Mouse (Mus musculus) intestine, embryonic 16.5 days (tissue): ENCODE measurements around the gene Nagpa. TPM values are rescaled to one million over a fixed set of nuclear protein-coding genes. Genes with fewer than 3 reads are reported as not detected.

Source experiments
- ATAC-seq: fragments of 200-750 bp; cut with Nextera tagmentation; 2 replicates; pipeline ENCODE4 v1.8.0; 2017; ENCODE audit warnings: moderate TSS enrichment, moderate library complexity
- H3K27ac ChIP-seq: fragments of 300-500 bp; sonication (generic); 2 replicates; pipeline ENCODE4 v1.5.1; 2014; ENCODE audit warnings: mild to moderate bottlenecking, low read length
- H3K27me3 ChIP-seq: fragments of 300-500 bp; sonication (generic); replicated peaks from 2 replicates; pipeline ENCODE4 v1.6.1; 2014; ENCODE audit warnings: low read length, control low read depth, mixed read lengths; ENCODE audit not compliant: control insufficient read depth, insufficient read depth
- H3K36me3 ChIP-seq: fragments of 300-500 bp; sonication (generic); 2 replicates; pipeline ENCODE4 v1.6.1; 2014; ENCODE audit warnings: low read length, control low read depth; ENCODE audit not compliant: control insufficient read depth, insufficient read depth
- H3K4me1 ChIP-seq: fragments of 300-500 bp; sonication (generic); 2 replicates; pipeline ENCODE4 v1.6.1; 2014; ENCODE audit warnings: low read length, control low read depth, mixed read lengths; ENCODE audit not compliant: control insufficient read depth, insufficient read depth
- H3K4me2 ChIP-seq: fragments of 300-500 bp; sonication (generic); 2 replicates; pipeline ENCODE4 v1.6.1; 2014; ENCODE audit warnings: low read depth, low read length, control low read depth
- H3K4me3 ChIP-seq: fragments of 300-500 bp; sonication (generic); 2 replicates; pipeline ENCODE4 v1.5.1; 2014; ENCODE audit warnings: mild to moderate bottlenecking, low read length
- H3K9ac ChIP-seq: fragments of 300-500 bp; sonication (generic); 2 replicates; pipeline ENCODE4 v1.6.1; 2014; ENCODE audit warnings: low read depth, low read length
- H3K9me3 ChIP-seq: fragments of 300-500 bp; sonication (generic); 2 replicates; pipeline ENCODE4 v1.6.1; 2016; ENCODE audit warnings: low read length, control low read depth; ENCODE audit not compliant: control insufficient read depth
- WGBS: fragments of 180-500 bp; shearing (Covaris S2); extraction: QIAGEN DNeasy Blood & Tissue Kit; methylation state at CpG from one replicate; pipeline ENCODE4 v1.1.7; 2014; 5-methylcytosine and 5-hydroxymethylcytosine counted together
- microRNA-seq: library from miRNA; unstranded; fragments of <30 nt; microRNA quantifications from one replicate; pipeline ENCODE4, GENCODE M21; 2016
- polyA plus RNA-seq: library from polyadenylated mRNA; unstranded; fragments of >200 nt; fragmentation: Nextera tagmentation; extraction: Ambion mirVana; gene quantifications from 2 replicates; pipeline ENCODE4 v1.2.1, GENCODE M21; 2015

Nagpa gene
- polyA plus RNA-seq, 1 experiment from 2014 or later = 42.2 TPM

DNA sequence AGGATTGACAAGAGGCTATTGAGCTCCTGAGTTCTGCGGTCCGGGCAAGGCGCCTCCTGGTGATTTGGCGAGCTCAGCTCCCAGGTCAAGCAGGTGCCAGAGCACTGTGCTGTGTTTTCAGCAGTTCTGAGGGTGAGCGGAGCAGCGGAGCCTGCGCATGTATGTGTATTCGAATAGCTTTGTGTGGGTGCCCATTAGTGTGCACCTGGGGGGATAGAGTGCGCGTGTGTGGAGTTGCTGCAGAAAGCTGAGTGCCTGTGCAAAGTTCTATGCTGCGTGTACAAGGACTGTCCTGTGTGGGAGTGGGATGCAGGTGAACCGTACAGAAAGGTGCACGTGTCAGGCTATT is 56.8 kb downstream of the Nagpa start, which contains the start of gene Sec14l5:
TSS of gene Sec14l5 (plus strand) at position 73 of the 349 bp plus-strand sequence.
- H3K9ac ChIP-seq = no peak within 1 kb of the TSS; the same call in 1 of the 2 replicates
- H3K27me3 ChIP-seq = 0 out of 2 replicates have a peak, but pooled peaks cover 10% of the 10 kb centered on the region
- H3K36me3 ChIP-seq = no peaks in the 10 kb centered on the region
- no peak within 1 kb of the TSS for H3K27ac ChIP-seq
- H3K4me2 ChIP-seq = peak within 1 kb of the TSS; percentile 75
- H3K4me3 ChIP-seq = peak within 1 kb of the TSS; percentile 41
- WGBS = 13% methylated on average over 13 of the region's 13 CpGs
- peak; percentile 66 for ATAC-seq
- no peaks in the 10 kb centered on the region for H3K9me3 ChIP-seq
- peaks cover 5% of the 10 kb centered on the region; the same call in 1 of the 2 replicates for H3K4me1 ChIP-seq

DNA sequence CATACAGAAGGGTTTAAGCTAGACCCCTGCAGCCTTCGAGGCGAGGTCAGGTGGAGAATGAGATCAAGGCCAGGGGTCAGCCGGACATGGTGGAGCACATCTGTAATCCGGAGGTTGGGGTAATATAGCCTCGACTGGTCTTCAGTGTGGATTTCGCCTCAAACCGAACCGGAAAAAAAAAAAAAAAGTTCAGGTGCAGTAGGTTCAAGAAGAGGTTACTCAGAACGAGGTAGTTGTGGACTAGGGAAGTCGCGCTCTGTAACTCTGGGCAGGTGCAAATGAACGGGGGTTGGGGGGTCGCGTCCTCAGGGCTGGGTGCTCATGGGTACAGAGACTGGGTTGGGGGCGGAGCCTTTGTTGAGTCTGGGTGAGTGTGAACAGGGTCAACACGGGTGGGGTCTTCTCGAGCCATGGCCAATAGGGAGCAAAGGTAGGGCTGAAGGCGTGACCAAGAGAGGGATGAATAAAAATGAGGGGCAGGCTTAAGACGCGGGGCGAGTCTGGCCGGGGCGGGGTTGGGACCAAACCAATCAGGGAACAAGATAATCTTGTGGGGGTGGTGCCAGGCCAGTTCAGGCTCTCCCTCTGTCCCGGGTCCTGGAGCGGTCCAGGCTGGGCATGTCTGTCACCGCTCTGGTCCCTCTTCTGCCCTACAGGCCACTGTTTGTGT is 57.3 kb downstream of the Nagpa start:
- 2% methylated on average over 26 of the region's 26 CpGs for WGBS
- Histone ChIP-seq H3K9me3 (no peaks in the 10 kb centered on the region), H3K4me1 (peaks cover 5% of the 10 kb centered on the region; the same call in 1 of the 2 replicates), H3K36me3 (no peaks in the 10 kb centered on the region), H3K4me3 (peak overlapping the region; percentile 41), H3K27me3 (0 out of 2 replicates have a peak, but pooled peaks cover 10% of the 10 kb centered on the region), H3K27ac (no peak overlapping the region), H3K9ac (no peak overlapping the region; the same call in 1 of the 2 replicates), H3K4me2 (peak overlapping the region; percentile 75)
- ATAC-seq = peak; percentile 96

DNA sequence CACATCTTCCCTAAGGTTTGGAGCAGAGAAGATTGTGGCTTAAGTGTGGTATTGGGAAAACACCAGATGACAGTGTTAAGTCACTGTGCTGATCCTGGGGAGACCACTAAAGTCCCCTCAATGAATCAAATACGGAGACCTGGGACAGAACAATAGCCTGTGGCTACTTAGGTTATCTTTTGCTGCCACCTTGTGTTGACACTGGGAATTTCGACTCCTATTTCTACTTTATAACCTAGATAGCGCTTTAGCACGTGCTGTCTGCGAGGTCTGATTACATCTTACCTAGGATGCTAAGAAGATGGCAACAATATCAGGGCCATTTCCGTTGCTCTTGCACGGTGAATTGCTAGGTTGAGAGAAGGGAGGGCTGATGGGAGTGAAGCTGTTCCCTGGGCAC is 58.2 kb downstream of the Nagpa start:
- Histone ChIP-seq H3K9me3 (no peaks in the 10 kb centered on the region), H3K36me3 (no peaks in the 10 kb centered on the region), H3K4me2 (no peak overlapping the region), H3K4me1 (peaks cover 5% of the 10 kb centered on the region; the same call in 1 of the 2 replicates), H3K27ac (no peak overlapping the region), H3K4me3 (no peak overlapping the region), H3K9ac (no peak overlapping the region), H3K27me3 (0 out of 2 replicates have a peak, but pooled peaks cover 10% of the 10 kb centered on the region)
- WGBS = under 1% methylated on average over 7 of the region's 7 CpGs
- ATAC-seq = 0 out of 2 replicates have a peak, but pooled peaks have one; percentile 45

Small RNA genes within 50 kb of the gene (microRNA-seq; reads per million reads assigned to microRNA genes)
- gene Gm23689 (not detected), gene Gm26095 (not detected), gene Mir6364 (not detected)

Other genes starting within 250 kb of the Nagpa start
- gene Anks3, start 239.8 kb downstream of the Nagpa start, polyA plus RNA-seq = 39.7 and 41.3 TPM in 2 replicates
- 0.11 TPM in 1 of 2 replicates, not detected in the other for gene Sept12, start 206.2 kb downstream of the Nagpa start, polyA plus RNA-seq
- 133 and 146 TPM in 2 replicates for gene Smim22, start 196.7 kb downstream of the Nagpa start, polyA plus RNA-seq
- 51.6 TPM in 2 replicates for gene Rogdi, start 190.5 kb downstream of the Nagpa start, polyA plus RNA-seq
- 139 and 140 TPM in 2 replicates for gene Glyr1, start 154.1 kb downstream of the Nagpa start, polyA plus RNA-seq
- gene Ubn1, start 154.0 kb downstream of the Nagpa start, polyA plus RNA-seq = 11.1 and 12.4 TPM in 2 replicates
- gene Ppl, start 71.6 kb downstream of the Nagpa start, polyA plus RNA-seq = 3.1 and 3.4 TPM in 2 replicates
- gene Sec14l5, start 56.9 kb downstream of the Nagpa start, polyA plus RNA-seq = 0.05 TPM in 1 of 2 replicates, not detected in the other
- gene AU021092, start 18.3 kb upstream of the Nagpa start, polyA plus RNA-seq = 2.8 and 4.2 TPM in 2 replicates
- 36.7 and 38.6 TPM in 2 replicates for gene Alg1, start 29.6 kb upstream of the Nagpa start, polyA plus RNA-seq
- 34.6 and 39.1 TPM in 2 replicates for gene Eef2kmt, start 52.0 kb upstream of the Nagpa start, polyA plus RNA-seq